Mouse (Mus musculus) layer of hippocampus, adult 6 months (tissue): Measurements from ENCODE around the gene Cysrt1. TPM values are rescaled to one million over a fixed set of nuclear protein-coding genes. Genes with fewer than 3 reads are reported as not detected.

Source experiments
- long read RNA-seq, 2 experiments: library from polyadenylated mRNA; unstranded; transcript quantifications; one replicate each; pipeline ENCODE4 v2.0.0; 2019 to 2020
- polyA plus RNA-seq: library from polyadenylated mRNA; unstranded; fragments of <200 nt; fragmentation: Nextera tagmentation; gene quantifications from 2 replicates; pipeline ENCODE4 v1.2.3, GENCODE M21; 2021

Gene Cysrt1
- polyA plus RNA-seq, result not detected in 2 replicates
- long read RNA-seq, experiment 1, result 0 reads
- long read RNA-seq, experiment 2, result 0 reads

GRCm38 (mm10) chr2:25242101-25242506 lies at the start of gene Cysrt1, which contains the start of gene Rnf208:
Gene Cysrt1 (minus strand): TSS chr2:25242452.
Gene Rnf208 (plus strand): TSS chr2:25242255.

GRCm38 (mm10) chr2:25289651-25290050 lies 47.4 kb upstream of the Cysrt1 start, which contains the start of gene Lrrc26:
Gene Lrrc26 (plus strand): TSS chr2:25289915.

GRCm38 (mm10) chr2:25287927-25288649 lies 45.8 kb upstream of the Cysrt1 start, which contains the start of gene Tmem210:
Gene Tmem210 (plus strand): TSS chr2:25288145.

GRCm38 (mm10) chr2:25271827-25272511 lies 29.7 kb upstream of the Cysrt1 start, which contains the start of the genes Ssna1 and Anapc2:
Gene Ssna1 (minus strand): TSS chr2:25272438.
Gene Anapc2 (plus strand): TSS chr2:25272478.

GRCm38 (mm10) chr2:25262291-25262767 lies 20.1 kb upstream of the Cysrt1 start, which contains the start of gene Tprn:
Gene Tprn (plus strand): TSS chr2:25262618.

GRCm38 (mm10) chr2:25255284-25255779 lies 13.1 kb upstream of the Cysrt1 start, which contains the start of gene Tmem203:
Gene Tmem203 (plus strand): TSS chr2:25255439.

GRCm38 (mm10) chr2:25246183-25247072 lies 4.2 kb upstream of the Cysrt1 start, which contains the start of gene AL732309.1:
Gene AL732309.1 (minus strand): TSS chr2:25246863.

GRCm38 (mm10) chr2:25236614-25237013 lies 5.6 kb downstream of the Cysrt1 start, which contains the start of gene Rnf224:
Gene Rnf224 (minus strand): TSS chr2:25236787.

GRCm38 (mm10) chr2:25234050-25234449 lies 8.2 kb downstream of the Cysrt1 start, which contains the start of gene Slc34a3:
Gene Slc34a3 (minus strand): TSS chr2:25234364.

GRCm38 (mm10) chr2:25224492-25224765 lies 17.8 kb downstream of the Cysrt1 start, which contains the start of gene Tubb4b:
Gene Tubb4b (minus strand): TSS chr2:25224702.

GRCm38 (mm10) chr2:25218445-25218844 lies 23.8 kb downstream of the Cysrt1 start, which contains the start of gene Fam166a:
Gene Fam166a (plus strand): TSS chr2:25218745.

GRCm38 (mm10) chr2:25214444-25214843 lies 27.8 kb downstream of the Cysrt1 start, which contains the start of gene Stpg3:
Gene Stpg3 (minus strand): TSS chr2:25214637.

GRCm38 (mm10) chr2:25211121-25211670 lies 31.1 kb downstream of the Cysrt1 start, which contains the start of gene Nelfb:
Gene Nelfb (minus strand): TSS chr2:25211489.

GRCm38 (mm10) chr2:25196172-25196954 lies 45.9 kb downstream of the Cysrt1 start, which contains the start of gene Tor4a:
Gene Tor4a (minus strand): TSS chr2:25196886.

Other genes starting within 250 kb of the Cysrt1 start
- 596 and 716 TPM in 2 replicates for gene Nsmf, start 188.1 kb downstream of the Cysrt1 start, polyA plus RNA-seq
- not detected in 2 replicates for gene Entpd8, start 162.1 kb downstream of the Cysrt1 start, polyA plus RNA-seq
- not detected in 2 replicates for gene Noxa1, start 147.3 kb downstream of the Cysrt1 start, polyA plus RNA-seq
- gene Nrarp, start 61.7 kb downstream of the Cysrt1 start, polyA plus RNA-seq, result 3.4 and 5.2 TPM in 2 replicates
- 2.4 and 3.3 TPM in 2 replicates for gene Tor4a, start 45.6 kb downstream of the Cysrt1 start, polyA plus RNA-seq
- gene Nelfb, start 31.0 kb downstream of the Cysrt1 start, polyA plus RNA-seq, result 32.7 and 34.5 TPM in 2 replicates
- gene Stpg3, start 27.8 kb downstream of the Cysrt1 start, polyA plus RNA-seq, result not detected in 2 replicates
- gene Fam166a, start 23.7 kb downstream of the Cysrt1 start, polyA plus RNA-seq, result 12.9 and 15.7 TPM in 2 replicates
- gene Tubb4b, start 17.8 kb downstream of the Cysrt1 start, polyA plus RNA-seq, result 531 and 583 TPM in 2 replicates
- 0.45 TPM in 2 replicates for gene Slc34a3, start 8.1 kb downstream of the Cysrt1 start, polyA plus RNA-seq
- gene Rnf224, start 5.7 kb downstream of the Cysrt1 start, polyA plus RNA-seq, result not detected in 2 replicates
- gene Rnf208, start 197 bp downstream of the Cysrt1 start, polyA plus RNA-seq, result 52.0 and 62.6 TPM in 2 replicates
- gene AL732309.1, start 4.4 kb upstream of the Cysrt1 start, polyA plus RNA-seq, result 0.79 and 1.6 TPM in 2 replicates
- gene Tmem203, start 13.0 kb upstream of the Cysrt1 start, polyA plus RNA-seq, result 30.8 and 34.2 TPM in 2 replicates
- gene Tprn, start 20.2 kb upstream of the Cysrt1 start, polyA plus RNA-seq, result 12.5 and 13.7 TPM in 2 replicates
- 76.5 and 79.6 TPM in 2 replicates for gene Ssna1, start 30.0 kb upstream of the Cysrt1 start, polyA plus RNA-seq
- gene Anapc2, start 30.0 kb upstream of the Cysrt1 start, polyA plus RNA-seq, result 32.4 and 34.4 TPM in 2 replicates
- gene Tmem210, start 45.7 kb upstream of the Cysrt1 start, polyA plus RNA-seq, result not detected in 2 replicates
- 0.26 and 0.28 TPM in 2 replicates for gene Lrrc26, start 47.5 kb upstream of the Cysrt1 start, polyA plus RNA-seq
- 101 and 125 TPM in 2 replicates for gene Grin1, start 76.7 kb upstream of the Cysrt1 start, polyA plus RNA-seq
- 13.0 and 18.8 TPM in 2 replicates for gene Man1b1, start 89.9 kb upstream of the Cysrt1 start, polyA plus RNA-seq
- gene Dpp7, start 113.9 kb upstream of the Cysrt1 start, polyA plus RNA-seq, result 17.5 and 27.1 TPM in 2 replicates
- gene Uap1l1, start 123.2 kb upstream of the Cysrt1 start, polyA plus RNA-seq, result 26.0 and 26.4 TPM in 2 replicates
- 2.3 and 2.4 TPM in 2 replicates for gene Sapcd2, start 129.9 kb upstream of the Cysrt1 start, polyA plus RNA-seq
- gene Entpd2, start 153.4 kb upstream of the Cysrt1 start, polyA plus RNA-seq, result 21.4 and 46.8 TPM in 2 replicates
- 292 and 359 TPM in 2 replicates for gene Npdc1, start 156.9 kb upstream of the Cysrt1 start, polyA plus RNA-seq
- 0.06 and 0.20 TPM in 2 replicates for gene Fut7, start 180.8 kb upstream of the Cysrt1 start, polyA plus RNA-seq
- gene Abca2, start 186.3 kb upstream of the Cysrt1 start, polyA plus RNA-seq, result 33.0 and 34.1 TPM in 2 replicates
- gene Clic3, start 214.4 kb upstream of the Cysrt1 start, polyA plus RNA-seq, result 0.70 and 9.1 TPM in 2 replicates
- 111 and 116 TPM in 2 replicates for gene Paxx, start 218.6 kb upstream of the Cysrt1 start, polyA plus RNA-seq
- 2,394 and 5,724 TPM in 2 replicates for gene Ptgds, start 227.6 kb upstream of the Cysrt1 start, polyA plus RNA-seq